Mouse (Mus musculus): ENCODE results near the gene Olfr921. TPM values are rescaled to one million over a fixed set of nuclear protein-coding genes. Genes with fewer than 3 reads are reported as not detected.

Olfr921 gene
- polyA plus RNA-seq, 1 experiment from 2014 or later: not detected

Other genes with a start within 250 kb of the Olfr921 start
- gene Olfr910, start 235.2 kb upstream of the Olfr921 start, polyA plus RNA-seq (2016; fragmentation: Nextera tagmentation; extraction: Ambion mirVana): not detected in 2 replicates
- gene Olfr912, start 192.9 kb upstream of the Olfr921 start, polyA plus RNA-seq (2016; fragmentation: Nextera tagmentation; extraction: Ambion mirVana): not detected in 2 replicates
- not detected in 2 replicates for gene Olfr913, start 180.3 kb upstream of the Olfr921 start, polyA plus RNA-seq (2016; fragmentation: Nextera tagmentation; extraction: Ambion mirVana)
- not detected in 2 replicates for gene Olfr914, start 168.0 kb upstream of the Olfr921 start, polyA plus RNA-seq (2016; fragmentation: Nextera tagmentation; extraction: Ambion mirVana)
- gene Olfr916, start 113.2 kb upstream of the Olfr921 start, polyA plus RNA-seq (2016; fragmentation: Nextera tagmentation; extraction: Ambion mirVana): not detected in 2 replicates
- not detected in 2 replicates for gene Olfr917, start 107.2 kb upstream of the Olfr921 start, polyA plus RNA-seq (2016; fragmentation: Nextera tagmentation; extraction: Ambion mirVana)
- gene Olfr918, start 98.5 kb upstream of the Olfr921 start, polyA plus RNA-seq (2016; fragmentation: Nextera tagmentation; extraction: Ambion mirVana): not detected in 2 replicates
- not detected in 2 replicates for gene Olfr919, start 69.4 kb upstream of the Olfr921 start, polyA plus RNA-seq (2016; fragmentation: Nextera tagmentation; extraction: Ambion mirVana)
- 6.5 and 8.7 TPM in 2 replicates for gene Vwa5a, start 54.8 kb upstream of the Olfr921 start, polyA plus RNA-seq (2016; fragmentation: Nextera tagmentation; extraction: Ambion mirVana)
- gene Olfr920, start 20.8 kb upstream of the Olfr921 start, polyA plus RNA-seq (2016; fragmentation: Nextera tagmentation; extraction: Ambion mirVana): not detected in 2 replicates
- not detected in 2 replicates for gene Olfr922, start 41.5 kb downstream of the Olfr921 start, polyA plus RNA-seq (2016; fragmentation: Nextera tagmentation; extraction: Ambion mirVana)
- gene Olfr923, start 53.5 kb downstream of the Olfr921 start, polyA plus RNA-seq (2016; fragmentation: Nextera tagmentation; extraction: Ambion mirVana): not detected in 2 replicates
- not detected in 2 replicates for gene Olfr924, start 71.4 kb downstream of the Olfr921 start, polyA plus RNA-seq (2016; fragmentation: Nextera tagmentation; extraction: Ambion mirVana)
- gene Olfr26, start 82.0 kb downstream of the Olfr921 start, polyA plus RNA-seq (2016; fragmentation: Nextera tagmentation; extraction: Ambion mirVana): not detected in 2 replicates
- not detected in 2 replicates for gene Olfr926, start 104.1 kb downstream of the Olfr921 start, polyA plus RNA-seq (2016; fragmentation: Nextera tagmentation; extraction: Ambion mirVana)
- not detected in 2 replicates for gene Olfr930, start 156.7 kb downstream of the Olfr921 start, polyA plus RNA-seq (2016; fragmentation: Nextera tagmentation; extraction: Ambion mirVana)
- not detected in 2 replicates for gene Olfr933, start 199.2 kb downstream of the Olfr921 start, polyA plus RNA-seq (2016; fragmentation: Nextera tagmentation; extraction: Ambion mirVana)
- gene Olfr934, start 215.2 kb downstream of the Olfr921 start, polyA plus RNA-seq (2016; fragmentation: Nextera tagmentation; extraction: Ambion mirVana): not detected in 2 replicates
- not detected in 2 replicates for gene Olfr935, start 226.6 kb downstream of the Olfr921 start, polyA plus RNA-seq (2016; fragmentation: Nextera tagmentation; extraction: Ambion mirVana)